Mouse (Mus musculus) heart, postnatal 0 days (tissue): ENCODE data around the gene Abhd17c.

Experiments
- CTCF ChIP-seq: IDR thresholded peaks from 2 replicates; pipeline ENCODE4 v1.5.1; 2016; ENCODE audit warnings: antibody characterized with exemption, control low read depth, low read depth
- EP300 ChIP-seq: IDR thresholded peaks from 2 replicates; pipeline ENCODE4 v1.6.1; 2016; ENCODE audit warnings: antibody characterized with exemption, low read depth

- TF ChIP-seq CTCF (peak; percentile 77), EP300 (no peak)
Observed at GRCm38 (mm10) chr7:84086039-84086829, 65.5 kb downstream of the Abhd17c start, which contains the start of gene Cemip.
